Mouse (Mus musculus): ENCODE data around the gene Patz1. TPM values are rescaled to one million over a fixed set of nuclear protein-coding genes. Genes with fewer than 3 reads are reported as not detected.

Gene Patz1
- polyA plus RNA-seq, 1 experiment from 2014 or later = 105 TPM

DNA sequence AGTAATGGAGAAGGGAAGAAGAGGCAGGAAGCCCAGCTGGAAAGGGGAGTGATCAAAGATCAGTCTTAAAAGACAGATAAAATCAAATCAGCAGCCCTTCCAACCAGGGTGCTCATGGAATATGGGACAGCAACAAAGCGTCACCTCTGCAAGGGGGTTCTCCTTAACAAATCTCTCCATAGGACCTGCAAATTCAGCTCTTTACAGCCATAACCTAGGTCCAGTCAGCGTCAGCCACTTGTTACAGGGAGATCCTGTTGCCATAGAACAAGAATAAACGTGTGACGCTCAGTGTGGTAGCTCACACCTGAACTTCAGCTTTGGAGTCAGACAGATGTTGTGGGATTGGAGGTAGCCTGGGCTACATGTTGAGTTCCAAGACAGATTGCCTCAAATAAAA lies 19.4 kb upstream of the Patz1 start:
- no peak for ATAC-seq (ENCODE audit: insufficient read depth, low FRiP score, low TSS enrichment)

DNA sequence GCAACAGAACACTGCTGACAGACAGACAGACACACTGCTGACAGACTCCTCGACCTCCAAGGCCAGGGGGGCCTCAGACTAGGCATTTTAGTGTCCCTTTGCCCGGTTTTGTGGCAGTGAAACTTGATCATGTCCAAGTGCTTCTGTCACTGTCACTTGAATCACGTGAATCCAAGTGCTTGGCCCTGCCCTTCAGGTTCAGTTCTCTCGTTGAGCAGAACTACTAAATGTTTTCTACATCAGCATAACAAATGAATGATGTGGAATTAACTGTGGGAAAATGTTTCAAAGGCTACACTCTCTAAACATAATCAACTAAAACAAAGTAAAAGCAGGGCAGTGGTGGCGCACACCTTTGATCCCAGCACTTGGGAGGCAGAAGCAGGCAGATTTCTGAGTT lies 10.3 kb upstream of the Patz1 start:
- Histone ChIP-seq H3K9ac (ENCODE audit: low read length) (no peak overlapping the region), H3K27ac (ENCODE audit: low read depth, low read length) (no peak overlapping the region), H3K4me1 (ENCODE audit: control insufficient read depth, insufficient read depth, low read length) (no peaks in the 10 kb centered on the region), H3K4me2 (ENCODE audit: low read depth) (no peak overlapping the region), H3K9me3 (ENCODE audit: control insufficient read depth, low read length) (no peaks in the 10 kb centered on the region), H3K27me3 (ENCODE audit: control insufficient read depth, insufficient read depth, low read length) (no peaks in the 10 kb centered on the region), H3K4me3 (ENCODE audit: low read depth, low read length) (no peak overlapping the region), H3K36me3 (ENCODE audit: control insufficient read depth, insufficient read depth, low read length) (no peaks in the 10 kb centered on the region)
- no peak for ATAC-seq (ENCODE audit: insufficient read depth, low FRiP score, low TSS enrichment)
- DNase-seq (ENCODE audit: low spot score) = no peak
- WGBS = 69% methylated on average over 5 of the region's 5 CpGs

More for the DNA sequence above, 19.4 kb upstream of the Patz1 start:
- Histone ChIP-seq H3K36me3 (ENCODE audit: control insufficient read depth, insufficient read depth, low read length) (no peaks in the 10 kb centered on the region), H3K9ac (ENCODE audit: low read length) (no peak overlapping the region), H3K27ac (ENCODE audit: low read depth, low read length) (no peak overlapping the region), H3K4me1 (ENCODE audit: control insufficient read depth, insufficient read depth, low read length) (peaks cover 8% of the 10 kb centered on the region; the same call in 1 of the 2 replicates), H3K9me3 (ENCODE audit: control insufficient read depth, low read length) (no peaks in the 10 kb centered on the region), H3K4me2 (ENCODE audit: low read depth) (no peak overlapping the region), H3K4me3 (ENCODE audit: low read depth, low read length) (no peak overlapping the region), H3K27me3 (ENCODE audit: control insufficient read depth, insufficient read depth, low read length) (no peaks in the 10 kb centered on the region)
- no peak for DNase-seq (ENCODE audit: low spot score)
- 50% methylated on average over 4 of the region's 4 CpGs for WGBS

DNA sequence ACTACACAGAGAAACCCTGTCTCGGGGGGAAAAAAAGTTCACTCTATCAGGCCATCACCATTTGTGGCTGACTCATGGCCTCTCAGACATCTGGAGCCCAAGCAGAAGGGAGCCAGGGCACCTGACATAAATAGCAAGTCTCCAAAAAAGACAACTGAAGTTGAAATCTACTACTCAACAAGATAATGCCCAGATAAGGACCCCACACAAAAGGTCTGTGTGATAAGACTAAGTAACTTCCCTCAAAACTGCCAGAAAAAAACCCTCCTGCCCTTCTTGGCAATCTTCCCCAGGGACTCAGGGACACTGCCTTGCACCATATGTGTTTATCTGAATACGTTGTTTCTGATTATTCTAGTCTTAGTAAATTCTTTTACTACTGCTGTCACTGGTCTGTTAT lies 8.9 kb upstream of the Patz1 start:
- H3K36me3 ChIP-seq (ENCODE audit: control insufficient read depth, insufficient read depth, low read length) = no peaks in the 10 kb centered on the region
- H3K4me2 ChIP-seq (ENCODE audit: low read depth) = no peak overlapping the region
- H3K27me3 ChIP-seq (ENCODE audit: control insufficient read depth, insufficient read depth, low read length) = no peaks in the 10 kb centered on the region
- H3K27ac ChIP-seq (ENCODE audit: low read depth, low read length) = no peak overlapping the region
- ATAC-seq (ENCODE audit: insufficient read depth, low FRiP score, low TSS enrichment) = no peak
- no peak for DNase-seq (ENCODE audit: low spot score)
- no peak overlapping the region for H3K4me3 ChIP-seq (ENCODE audit: low read depth, low read length)
- 78% methylated on average over 2 of the region's 2 CpGs for WGBS
- H3K9me3 ChIP-seq (ENCODE audit: control insufficient read depth, low read length) = no peaks in the 10 kb centered on the region
- H3K4me1 ChIP-seq (ENCODE audit: control insufficient read depth, insufficient read depth, low read length) = no peaks in the 10 kb centered on the region
- H3K9ac ChIP-seq (ENCODE audit: low read length) = no peak overlapping the region

DNA sequence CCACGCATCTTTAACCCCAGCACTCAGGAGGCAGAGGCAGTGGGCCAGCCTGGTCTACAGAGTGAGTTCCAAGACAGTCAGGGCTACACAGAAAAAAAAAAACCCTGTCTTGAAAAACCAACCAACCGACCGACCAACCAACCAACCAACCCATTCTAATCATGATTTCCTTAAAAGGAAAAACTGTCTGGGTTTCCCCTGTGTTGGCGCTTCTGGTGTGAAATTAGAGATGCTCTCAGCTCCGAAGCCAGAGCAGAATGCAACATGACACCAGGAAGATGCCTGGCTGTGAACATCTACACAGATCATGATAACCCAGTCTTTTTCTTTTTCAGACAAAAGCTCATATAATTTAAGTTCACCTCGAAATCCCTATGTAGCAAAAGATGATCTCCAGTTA lies 5.8 kb upstream of the Patz1 start:
- Histone ChIP-seq H3K27ac (ENCODE audit: low read depth, low read length) (no peak overlapping the region), H3K9me3 (ENCODE audit: control insufficient read depth, low read length) (no peaks in the 10 kb centered on the region), H3K4me1 (ENCODE audit: control insufficient read depth, insufficient read depth, low read length) (no peaks in the 10 kb centered on the region; the same call in 1 of the 2 replicates), H3K36me3 (ENCODE audit: control insufficient read depth, insufficient read depth, low read length) (no peaks in the 10 kb centered on the region), H3K4me2 (ENCODE audit: low read depth) (no peak overlapping the region), H3K9ac (ENCODE audit: low read length) (no peak overlapping the region), H3K27me3 (ENCODE audit: control insufficient read depth, insufficient read depth, low read length) (no peaks in the 10 kb centered on the region), H3K4me3 (ENCODE audit: low read depth, low read length) (no peak overlapping the region)
- DNase-seq (ENCODE audit: low spot score) (no peak), ATAC-seq (ENCODE audit: insufficient read depth, low FRiP score, low TSS enrichment) (no peak)
- 81% methylated on average over 6 of the region's 6 CpGs for WGBS

DNA sequence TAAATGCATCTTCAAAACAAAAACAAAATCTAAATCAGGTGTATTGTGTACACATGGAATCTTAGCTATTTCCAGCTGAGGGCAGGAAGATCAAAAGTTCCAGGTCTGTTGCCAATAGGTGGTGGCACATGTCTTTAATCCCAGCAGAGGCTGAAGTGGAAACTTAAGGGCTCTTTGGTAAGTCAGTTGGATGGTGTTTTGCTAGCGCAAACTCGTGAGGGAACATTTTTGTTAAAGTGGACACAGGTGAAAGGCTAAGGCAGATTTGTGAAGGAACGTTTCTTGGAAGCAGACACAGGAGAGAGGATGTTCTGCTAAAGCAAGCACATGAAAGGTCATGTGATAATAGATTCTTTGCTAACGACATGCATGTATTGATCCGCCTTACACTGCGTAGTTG lies 5.0 kb upstream of the Patz1 start:
- Histone ChIP-seq H3K9me3 (ENCODE audit: control insufficient read depth, low read length) (no peaks in the 10 kb centered on the region), H3K27me3 (ENCODE audit: control insufficient read depth, insufficient read depth, low read length) (no peaks in the 10 kb centered on the region), H3K9ac (ENCODE audit: low read length) (no peak overlapping the region), H3K4me3 (ENCODE audit: low read depth, low read length) (no peak overlapping the region), H3K4me1 (ENCODE audit: control insufficient read depth, insufficient read depth, low read length) (no peaks in the 10 kb centered on the region; the same call in 1 of the 2 replicates), H3K27ac (ENCODE audit: low read depth, low read length) (no peak overlapping the region), H3K36me3 (ENCODE audit: control insufficient read depth, insufficient read depth, low read length) (no peaks in the 10 kb centered on the region), H3K4me2 (ENCODE audit: low read depth) (no peak overlapping the region)
- no peak for DNase-seq (ENCODE audit: low spot score)
- no peak for ATAC-seq (ENCODE audit: insufficient read depth, low FRiP score, low TSS enrichment)
- WGBS = 91% methylated on average over 6 of the region's 6 CpGs

DNA sequence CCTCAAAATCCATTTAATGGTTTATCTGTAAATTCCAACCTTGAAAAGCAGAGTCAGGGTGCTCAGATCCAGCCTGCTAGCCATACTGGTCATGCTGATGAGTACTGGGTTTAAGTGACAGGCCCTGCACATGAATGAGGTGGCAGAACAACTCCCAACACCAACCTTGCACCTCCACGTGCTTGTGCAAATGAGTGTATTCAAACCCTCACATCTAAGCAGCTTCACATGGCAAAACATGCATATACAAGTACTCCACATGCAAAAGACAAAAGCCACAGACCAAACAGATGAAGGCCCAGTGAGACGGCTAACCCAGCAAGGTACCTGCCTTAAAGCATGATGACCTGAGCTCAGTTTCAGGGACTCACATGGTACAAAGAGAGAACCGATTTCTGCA lies 2.7 kb upstream of the Patz1 start:
- no peaks in the 10 kb centered on the region for H3K9me3 ChIP-seq (ENCODE audit: control insufficient read depth, low read length)
- 83% methylated on average over 3 of the region's 3 CpGs for WGBS
- no peak for DNase-seq (ENCODE audit: low spot score)

DNA sequence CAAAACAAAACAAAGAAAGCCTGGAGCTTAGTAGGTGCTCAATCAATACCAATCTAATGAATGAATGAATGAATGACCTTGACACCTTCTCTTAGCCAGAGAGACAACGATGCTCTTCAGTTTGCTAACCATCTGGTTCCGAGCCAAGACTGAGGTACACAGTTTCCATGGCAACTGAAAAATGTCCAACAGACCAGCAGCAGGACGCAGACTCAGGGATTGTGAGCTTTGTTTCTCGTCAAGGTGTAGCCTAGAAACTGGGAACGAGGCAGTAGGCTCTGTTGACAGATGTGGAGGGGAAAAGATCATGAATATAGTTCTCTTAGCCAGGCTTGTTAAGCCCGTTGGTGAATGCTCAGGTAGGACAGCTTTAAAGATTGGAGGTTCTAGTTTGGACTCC lies 1.5 kb upstream of the Patz1 start:
- Histone ChIP-seq H3K9ac (ENCODE audit: low read length) (no peak overlapping the region), H3K9me3 (ENCODE audit: control insufficient read depth, low read length) (no peaks in the 10 kb centered on the region), H3K4me1 (ENCODE audit: control insufficient read depth, insufficient read depth, low read length) (no peaks in the 10 kb centered on the region; the same call in 1 of the 2 replicates), H3K4me3 (ENCODE audit: low read depth, low read length) (no peak overlapping the region), H3K27me3 (ENCODE audit: control insufficient read depth, insufficient read depth, low read length) (no peaks in the 10 kb centered on the region), H3K4me2 (ENCODE audit: low read depth) (no peak overlapping the region), H3K36me3 (ENCODE audit: control insufficient read depth, insufficient read depth, low read length) (no peaks in the 10 kb centered on the region), H3K27ac (ENCODE audit: low read depth, low read length) (no peak overlapping the region)
- no peak for ATAC-seq (ENCODE audit: insufficient read depth, low FRiP score, low TSS enrichment)
- no peak for DNase-seq (ENCODE audit: low spot score)
- 50% methylated on average over 6 of the region's 6 CpGs for WGBS

More for the DNA sequence above, 2.7 kb upstream of the Patz1 start:
- Histone ChIP-seq H3K4me3 (ENCODE audit: low read depth, low read length) (no peak overlapping the region), H3K9ac (ENCODE audit: low read length) (no peak overlapping the region), H3K4me2 (ENCODE audit: low read depth) (no peak overlapping the region), H3K36me3 (ENCODE audit: control insufficient read depth, insufficient read depth, low read length) (no peaks in the 10 kb centered on the region), H3K4me1 (ENCODE audit: control insufficient read depth, insufficient read depth, low read length) (no peaks in the 10 kb centered on the region; the same call in 1 of the 2 replicates), H3K27me3 (ENCODE audit: control insufficient read depth, insufficient read depth, low read length) (no peaks in the 10 kb centered on the region), H3K27ac (ENCODE audit: low read depth, low read length) (no peak overlapping the region)
- ATAC-seq (ENCODE audit: insufficient read depth, low FRiP score, low TSS enrichment) = no peak

DNA sequence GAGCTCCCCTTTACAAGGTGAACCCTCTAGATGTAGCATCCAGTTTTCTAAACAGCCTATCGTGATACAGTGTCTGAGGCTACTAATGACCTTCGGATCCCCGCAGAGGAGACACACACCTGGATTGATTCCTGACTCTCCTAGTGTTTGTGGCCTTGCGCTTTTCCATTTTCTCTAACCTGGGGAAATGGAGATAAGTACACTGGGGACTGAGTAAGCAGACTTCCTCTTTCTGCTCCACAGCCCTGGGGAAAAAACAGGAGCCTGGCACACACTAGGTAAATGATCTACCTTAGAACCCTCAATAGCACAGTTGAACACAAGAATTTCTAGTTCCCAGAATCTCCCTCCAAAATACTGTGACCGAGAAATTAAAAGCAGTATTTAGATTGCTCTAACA lies 753 bp upstream of the Patz1 start:
- WGBS = 67% methylated on average over 5 of the region's 5 CpGs
- ATAC-seq (ENCODE audit: insufficient read depth, low FRiP score, low TSS enrichment) = no peak
- no peaks in the 10 kb centered on the region for H3K9me3 ChIP-seq (ENCODE audit: control insufficient read depth, low read length)
- no peaks in the 10 kb centered on the region for H3K27me3 ChIP-seq (ENCODE audit: control insufficient read depth, insufficient read depth, low read length)
- no peak for DNase-seq (ENCODE audit: low spot score)
- H3K27ac ChIP-seq (ENCODE audit: low read depth, low read length) = no peak overlapping the region
- H3K9ac ChIP-seq (ENCODE audit: low read length) = no peak overlapping the region
- H3K4me2 ChIP-seq (ENCODE audit: low read depth) = peak overlapping the region; percentile 100
- H3K36me3 ChIP-seq (ENCODE audit: control insufficient read depth, insufficient read depth, low read length) = no peaks in the 10 kb centered on the region
- H3K4me1 ChIP-seq (ENCODE audit: control insufficient read depth, insufficient read depth, low read length) = no peaks in the 10 kb centered on the region; the same call in 1 of the 2 replicates
- H3K4me3 ChIP-seq (ENCODE audit: low read depth, low read length) = 0 out of 2 replicates have a peak overlapping the region, but pooled peaks have one; percentile 92

DNA sequence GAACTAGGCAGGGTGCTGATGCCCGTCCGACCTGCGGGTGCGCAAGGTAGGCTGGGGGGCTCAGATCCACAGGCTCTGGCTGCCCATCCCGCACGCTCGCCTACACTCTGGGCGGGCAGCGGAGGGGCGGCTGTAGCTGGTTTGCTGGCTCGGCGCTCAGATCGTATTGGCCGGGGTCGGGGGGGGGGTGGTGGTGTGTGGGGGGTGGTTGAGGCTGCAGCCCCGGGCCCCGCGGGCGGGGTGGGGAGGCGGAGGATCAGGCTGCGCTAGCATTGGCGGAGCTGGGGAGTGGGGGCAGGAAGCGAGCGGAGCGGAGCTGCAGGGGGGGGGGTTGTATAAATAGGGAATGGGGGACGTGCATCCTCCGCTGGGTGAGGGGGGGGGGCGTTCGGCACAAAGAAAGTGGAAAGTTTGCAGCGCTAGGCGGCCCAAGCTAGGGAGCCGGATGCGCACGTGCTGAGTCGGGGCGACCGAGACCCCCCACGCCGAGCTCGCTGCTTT lies 678 bp downstream of the Patz1 start:
- peak; percentile 76 for ATAC-seq (ENCODE audit: insufficient read depth, low FRiP score, low TSS enrichment)
- 2% methylated on average over 24 of the region's 40 CpGs for WGBS
- H3K9ac ChIP-seq (ENCODE audit: low read length) = peak overlapping the region; percentile 99

More for the DNA sequence above, 678 bp downstream of the Patz1 start:
- no peaks in the 10 kb centered on the region for H3K9me3 ChIP-seq (ENCODE audit: control insufficient read depth, low read length)
- peaks cover 7% of the 10 kb centered on the region for H3K36me3 ChIP-seq (ENCODE audit: control insufficient read depth, insufficient read depth, low read length)
- peak overlapping the region; percentile 92 for H3K4me3 ChIP-seq (ENCODE audit: low read depth, low read length)
- H3K27me3 ChIP-seq (ENCODE audit: control insufficient read depth, insufficient read depth, low read length) = no peaks in the 10 kb centered on the region
- H3K4me1 ChIP-seq (ENCODE audit: control insufficient read depth, insufficient read depth, low read length) = peaks cover 13% of the 10 kb centered on the region
- peak overlapping the region; percentile 100 for H3K27ac ChIP-seq (ENCODE audit: low read depth, low read length)
- DNase-seq (ENCODE audit: low spot score) = peak; percentile 93
- H3K4me2 ChIP-seq (ENCODE audit: low read depth) = peak overlapping the region; percentile 100

Data from neural tube, embryonic 11.5 days (tissue).